Mouse (Mus musculus) megakaryocyte, embryonic 14.5 days (primary cell): ENCODE data around the gene Tppp3.

Experiments used
- FLI1 ChIP-seq: IDR thresholded peaks from 2 replicates; pipeline ENCODE4 v1.6.1; 2012; ENCODE audit warnings: low read length, inconsistent platforms, mixed read lengths
- GATA1 ChIP-seq: IDR thresholded peaks from 3 replicates; pipeline ENCODE4 v1.6.1; 2012; ENCODE audit warnings: mixed read lengths, low read length, inconsistent platforms, borderline replicate concordance

DNA sequence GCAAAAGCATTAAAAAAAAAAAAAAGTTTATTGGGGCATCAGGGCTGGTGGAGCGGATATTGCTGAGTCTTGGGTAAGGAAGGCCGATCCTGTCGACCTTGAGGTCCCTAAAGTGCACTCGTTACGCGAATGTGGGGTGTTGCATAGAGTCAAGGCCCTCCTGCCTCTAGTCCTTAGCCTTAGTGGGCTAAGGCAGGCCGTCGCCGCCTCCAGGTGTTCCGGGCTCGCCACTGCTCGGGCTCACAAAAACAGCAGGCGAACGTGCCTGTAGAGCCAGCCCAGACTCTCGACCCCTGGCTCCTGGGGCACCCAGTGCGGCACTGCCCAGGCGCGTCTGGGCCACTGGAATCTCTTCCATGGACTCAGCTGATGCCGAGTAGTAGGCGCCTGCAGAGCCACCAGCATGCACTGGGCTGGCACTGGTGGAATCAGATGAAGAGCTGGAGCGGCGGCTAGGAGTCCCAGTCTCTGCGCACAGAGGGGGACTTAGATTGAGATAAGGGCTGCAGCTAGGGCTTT lies 1.1 kb upstream of the Tppp3 start:
- TF ChIP-seq GATA1 (no peak), FLI1 (no peak)
